Mouse (Mus musculus) midbrain, embryonic 14.5 days (tissue): ENCODE measurements at regions not wholly inside any gene's neighbourhood (a gene's known extent, or its start where the extent isn't known, plus 50 kb on each side); places are given as distances from the start of the nearest gene placed in this dataset.

Experiments
- ATAC-seq: fragments of 200-750 bp; cut with Nextera tagmentation; 2 replicates; pipeline ENCODE4 v1.8.0; 2017; ENCODE audit warnings: moderate number of reproducible peaks, moderate library complexity; ENCODE audit not compliant: low FRiP score, low TSS enrichment
- DNase-seq: peaks from one replicate; pipeline ENCODE4 v3.0.0-alpha.2; 2015
- H3K27ac ChIP-seq: fragments of 300-500 bp; sonication (generic); replicated peaks from 2 replicates; pipeline ENCODE4 v1.5.1; 2014; ENCODE audit warnings: mild to moderate bottlenecking, low read depth, low read length, moderate library complexity
- H3K27me3 ChIP-seq: fragments of 300-500 bp; sonication (generic); 2 replicates; pipeline ENCODE4 v1.6.1; 2014; ENCODE audit warnings: low read length, control low read depth, mixed read lengths; ENCODE audit not compliant: control insufficient read depth, insufficient read depth
- H3K36me3 ChIP-seq: fragments of 300-500 bp; sonication (generic); 2 replicates; pipeline ENCODE4 v1.6.1; 2014; ENCODE audit warnings: low read length, control low read depth; ENCODE audit not compliant: control insufficient read depth, insufficient read depth
- H3K4me1 ChIP-seq: fragments of 300-500 bp; sonication (generic); 2 replicates; pipeline ENCODE4 v1.6.1; 2014; ENCODE audit warnings: mild to moderate bottlenecking, antibody characterized with exemption, low read length, control low read depth; ENCODE audit not compliant: control insufficient read depth, insufficient read depth
- H3K4me2 ChIP-seq: fragments of 300-500 bp; sonication (generic); 2 replicates; pipeline ENCODE4 v1.6.1; 2014; ENCODE audit warnings: mild to moderate bottlenecking, low read length, moderate library complexity
- H3K4me3 ChIP-seq: fragments of 300-500 bp; sonication (generic); replicated peaks from 2 replicates; pipeline ENCODE4 v1.5.1; 2014; ENCODE audit warnings: low read depth, low read length
- H3K9ac ChIP-seq: fragments of 300-500 bp; sonication (generic); replicated peaks from 2 replicates; pipeline ENCODE4 v1.6.1; 2014; ENCODE audit warnings: mild to moderate bottlenecking, low read length, moderate library complexity
- H3K9me3 ChIP-seq: fragments of 300-500 bp; sonication (generic); 2 replicates; pipeline ENCODE4 v1.6.1; 2016; ENCODE audit warnings: low read length, control low read depth, mixed read lengths; ENCODE audit not compliant: control insufficient read depth
- WGBS: fragments of 180-500 bp; shearing (Covaris S2); extraction: QIAGEN DNeasy Blood & Tissue Kit; methylation state at CpG from one replicate; pipeline ENCODE4 v1.1.7; 2014; 5-methylcytosine and 5-hydroxymethylcytosine counted together

DNA sequence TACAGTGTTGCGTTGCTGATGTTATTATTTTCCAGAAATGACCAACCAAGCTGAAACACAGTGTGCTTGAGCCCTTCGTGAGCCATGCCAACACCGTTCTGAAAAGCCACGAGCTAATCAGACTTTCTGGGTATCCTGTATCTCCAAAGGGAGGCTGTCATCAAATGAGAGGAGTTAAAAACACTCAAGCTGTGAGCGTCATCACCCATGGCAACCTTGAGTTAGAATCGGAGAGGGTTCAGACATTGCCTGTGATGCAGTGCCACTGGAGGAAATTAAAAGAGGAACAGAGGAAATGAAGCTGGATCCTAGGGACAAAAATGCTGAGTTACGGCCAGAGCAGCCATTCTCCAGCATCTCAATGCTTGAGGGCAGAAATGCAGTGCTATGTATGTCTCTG is 838.6 kb downstream of the Ntrk3 start:
- WGBS, result 47% methylated on average over 7 of the region's 7 CpGs
- H3K4me3 ChIP-seq, result no peak overlapping the region
- H3K36me3 ChIP-seq, result no peaks in the 10 kb centered on the region
- H3K4me2 ChIP-seq, result no peak overlapping the region
- no peaks in the 10 kb centered on the region for H3K9me3 ChIP-seq
- H3K27me3 ChIP-seq, result no peaks in the 10 kb centered on the region
- peak; percentile 26 for DNase-seq
- no peak overlapping the region for H3K9ac ChIP-seq
- no peak overlapping the region for H3K27ac ChIP-seq
- H3K4me1 ChIP-seq, result no peaks in the 10 kb centered on the region
- no peak for ATAC-seq

DNA sequence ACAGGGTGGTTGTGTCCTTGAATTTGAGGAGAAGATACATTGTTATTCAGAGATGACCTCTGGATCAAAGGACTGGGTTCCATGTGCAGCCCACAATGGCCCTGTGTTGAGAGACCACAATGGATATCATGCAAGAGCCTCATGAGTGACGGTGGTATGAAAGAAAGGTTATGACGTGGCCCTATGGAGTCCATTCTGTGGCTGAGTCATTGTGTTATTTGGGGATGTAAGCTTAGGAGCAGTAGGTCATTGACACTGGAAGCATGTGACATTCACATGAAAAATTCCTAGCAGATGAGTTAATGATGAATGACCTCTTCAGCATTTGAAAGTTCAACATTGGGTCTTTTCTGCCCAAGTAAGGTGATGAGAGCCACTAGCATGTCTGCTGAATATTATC is 849.3 kb downstream of the Ntrk3 start:
- WGBS, result 77% methylated on average over 2 of the region's 2 CpGs
- Histone ChIP-seq H3K4me1 (no peaks in the 10 kb centered on the region), H3K9me3 (no peaks in the 10 kb centered on the region), H3K27ac (no peak overlapping the region), H3K9ac (no peak overlapping the region), H3K4me2 (no peak overlapping the region), H3K36me3 (no peaks in the 10 kb centered on the region), H3K27me3 (no peaks in the 10 kb centered on the region), H3K4me3 (no peak overlapping the region)
- DNase-seq (no peak), ATAC-seq (no peak)

- Histone ChIP-seq H3K9ac (no peak overlapping the region), H3K36me3 (no peaks in the 10 kb centered on the region), H3K4me1 (no peaks in the 10 kb centered on the region), H3K4me2 (no peak overlapping the region), H3K27ac (peak overlapping the region; percentile 41; the same call in 1 of the 2 replicates), H3K27me3 (no peaks in the 10 kb centered on the region), H3K9me3 (no peaks in the 10 kb centered on the region), H3K4me3 (no peak overlapping the region)
- ATAC-seq (peak; percentile 63; the same call in 1 of the 2 replicates), DNase-seq (peak; percentile 55)
- WGBS, result 30% methylated on average over 5 of the region's 5 CpGs
Observed at GRCm38 (mm10) chr7:77882605-77883354, 855.0 kb downstream of the Ntrk3 start.

GRCm38 (mm10) chr7:77867518-77867917 is 870.3 kb downstream of the Ntrk3 start:
- Histone ChIP-seq H3K4me3 (no peak overlapping the region), H3K9me3 (no peaks in the 10 kb centered on the region), H3K36me3 (no peaks in the 10 kb centered on the region), H3K4me1 (peaks cover 7% of the 10 kb centered on the region; the same call in 1 of the 2 replicates), H3K27ac (no peak overlapping the region), H3K4me2 (no peak overlapping the region), H3K27me3 (no peaks in the 10 kb centered on the region), H3K9ac (no peak overlapping the region)
- 30% methylated on average over 4 of the region's 4 CpGs for WGBS
- ATAC-seq (no peak), DNase-seq (peak; percentile 29)

GRCm38 (mm10) chr7:77861841-77862240 is 876.0 kb downstream of the Ntrk3 start:
- H3K27ac ChIP-seq, result no peak overlapping the region
- ATAC-seq, result no peak
- no peaks in the 10 kb centered on the region for H3K9me3 ChIP-seq
- no peak overlapping the region for H3K9ac ChIP-seq
- H3K27me3 ChIP-seq, result no peaks in the 10 kb centered on the region
- no peak overlapping the region for H3K4me2 ChIP-seq
- WGBS, result 88% methylated on average over 8 of the region's 8 CpGs
- H3K36me3 ChIP-seq, result no peaks in the 10 kb centered on the region
- no peaks in the 10 kb centered on the region for H3K4me1 ChIP-seq
- no peak overlapping the region for H3K4me3 ChIP-seq
- no peak for DNase-seq

GRCm38 (mm10) chr7:77858436-77858835 is 879.4 kb downstream of the Ntrk3 start:
- Histone ChIP-seq H3K9ac (no peak overlapping the region), H3K4me1 (no peaks in the 10 kb centered on the region), H3K27ac (no peak overlapping the region), H3K36me3 (no peaks in the 10 kb centered on the region), H3K4me2 (no peak overlapping the region), H3K4me3 (no peak overlapping the region), H3K9me3 (no peaks in the 10 kb centered on the region), H3K27me3 (no peaks in the 10 kb centered on the region)
- DNase-seq, result no peak
- WGBS, result 84% methylated on average over 4 of the region's 4 CpGs
- ATAC-seq, result no peak

DNA sequence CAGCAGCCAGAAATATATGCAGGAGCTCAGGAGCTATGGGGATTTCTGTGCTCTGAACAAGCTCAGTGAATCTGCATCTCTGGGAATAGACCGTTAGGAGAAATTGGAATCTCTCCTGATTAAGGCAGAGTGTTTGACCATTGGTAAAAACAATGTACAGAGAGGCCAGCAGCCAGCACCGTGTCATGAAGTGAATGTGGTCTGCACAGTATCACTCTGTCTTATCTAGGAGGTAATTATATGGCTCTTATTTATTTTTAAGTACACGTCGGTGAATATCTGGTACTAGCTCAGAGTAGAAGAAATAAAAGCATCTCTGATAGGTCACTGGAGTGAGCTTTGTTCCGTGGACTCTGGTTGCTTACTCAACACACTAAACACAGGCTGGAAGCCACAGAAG is 879.8 kb downstream of the Ntrk3 start:
- Histone ChIP-seq H3K9ac (no peak overlapping the region), H3K36me3 (no peaks in the 10 kb centered on the region), H3K27ac (no peak overlapping the region), H3K9me3 (no peaks in the 10 kb centered on the region), H3K4me3 (no peak overlapping the region), H3K4me2 (no peak overlapping the region), H3K4me1 (no peaks in the 10 kb centered on the region), H3K27me3 (no peaks in the 10 kb centered on the region)
- WGBS, result 85% methylated on average over 5 of the region's 5 CpGs
- no peak for ATAC-seq
- DNase-seq, result no peak

DNA sequence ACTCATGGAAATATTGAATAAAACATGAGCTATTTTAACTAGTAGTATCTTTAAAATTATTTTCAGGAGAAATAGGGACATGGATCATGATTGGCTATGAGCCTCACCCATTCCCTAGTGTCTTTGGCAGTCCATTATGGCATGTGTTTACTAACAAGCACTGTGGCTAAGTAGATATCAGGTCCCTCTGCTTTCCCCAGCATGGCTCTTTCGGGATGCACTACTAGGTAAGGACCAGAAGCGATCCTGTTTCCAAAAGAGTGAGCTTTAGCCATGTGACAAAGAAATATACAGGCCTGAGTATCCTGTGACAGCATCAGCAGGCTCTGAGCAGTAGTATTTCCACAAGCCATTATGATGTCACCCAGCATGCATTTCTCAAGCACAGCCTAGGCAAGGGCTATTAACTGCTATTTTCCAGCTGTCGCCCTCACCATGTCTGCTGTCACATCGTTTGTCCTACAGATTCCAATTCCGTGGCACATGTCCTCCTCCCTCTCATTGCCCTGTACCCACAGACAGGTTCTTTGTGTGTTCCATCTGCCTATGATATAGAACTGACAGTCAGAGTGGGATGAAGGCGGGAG is 882.1 kb downstream of the Ntrk3 start:
- DNase-seq, result no peak
- no peaks in the 10 kb centered on the region for H3K4me1 ChIP-seq
- H3K9me3 ChIP-seq, result no peaks in the 10 kb centered on the region
- H3K4me2 ChIP-seq, result no peak overlapping the region
- ATAC-seq, result no peak
- no peaks in the 10 kb centered on the region for H3K27me3 ChIP-seq
- WGBS, result 74% methylated on average over 6 of the region's 6 CpGs
- H3K36me3 ChIP-seq, result no peaks in the 10 kb centered on the region
- H3K9ac ChIP-seq, result no peak overlapping the region
- no peak overlapping the region for H3K27ac ChIP-seq
- H3K4me3 ChIP-seq, result no peak overlapping the region

GRCm38 (mm10) chr7:77855077-77855476 is 882.7 kb downstream of the Ntrk3 start:
- H3K27ac ChIP-seq, result no peak overlapping the region
- H3K4me2 ChIP-seq, result no peak overlapping the region
- H3K4me3 ChIP-seq, result no peak overlapping the region
- H3K36me3 ChIP-seq, result no peaks in the 10 kb centered on the region
- no peak overlapping the region for H3K9ac ChIP-seq
- H3K4me1 ChIP-seq, result no peaks in the 10 kb centered on the region
- DNase-seq, result no peak
- no peaks in the 10 kb centered on the region for H3K9me3 ChIP-seq
- no peaks in the 10 kb centered on the region for H3K27me3 ChIP-seq
- no peak for ATAC-seq
- WGBS, result 84% methylated on average over 2 of the region's 2 CpGs
